Mouse (Mus musculus) lung, adult 2 months (tissue): ENCODE measurements around the gene Flnb. TPM values are rescaled to one million over a fixed set of nuclear protein-coding genes. Genes with fewer than 3 reads are reported as not detected.

Experiments
- DNase-seq: peaks from one replicate; pipeline ENCODE4 v3.0.0; 2022
- H3K4me1 ChIP-seq: fragments of 200-500 bp; 2 replicates; pipeline ENCODE4 v1.6.1; 2011; ENCODE audit warnings: low read length; ENCODE audit not compliant: control insufficient read depth, insufficient read depth
- H3K4me3 ChIP-seq: fragments of 200-500 bp; replicated peaks from 2 replicates; pipeline ENCODE3; 2011; ENCODE audit warnings: low read depth, mild to moderate bottlenecking, control low read depth, low read length; ENCODE audit errors: extremely low read depth
- CTCF ChIP-seq: fragments of 200-500 bp; IDR thresholded peaks from 2 replicates; pipeline ENCODE4 v1.5.1; 2011; ENCODE audit warnings: mild to moderate bottlenecking, low read length, control low read depth; ENCODE audit not compliant: insufficient read depth
- POLR2A ChIP-seq: fragments of 200-500 bp; IDR thresholded peaks from 2 replicates; pipeline ENCODE4 v1.6.1; 2011; ENCODE audit warnings: low read depth, mild to moderate bottlenecking, control low read depth, low read length, borderline replicate concordance; ENCODE audit errors: extremely low read depth
- WGBS: fragments of 180-500 bp; shearing (Covaris S2); methylation state at CpG from one replicate; pipeline ENCODE4 v1.1.7; 2018; 5-methylcytosine and 5-hydroxymethylcytosine counted together
- polyA plus RNA-seq: library from polyadenylated mRNA; depleted of rRNA; stranded (reverse); fragments of >200 nt; gene quantifications from 2 replicates; pipeline ENCODE4 v1.2.3, GENCODE M21; 2012

Gene Flnb
- polyA plus RNA-seq, 1 experiment: 26.4 TPM

- Histone ChIP-seq H3K4me3 (no peak overlapping the region), H3K4me1 (peaks cover 35% of the 10 kb centered on the region)
- no peak for TF ChIP-seq POLR2A
- TF ChIP-seq CTCF: no peak
- WGBS: 26% methylated on average over 10 of the region's 10 CpGs
- peak; percentile 38 for DNase-seq
Observed at GRCm38 (mm10) chr14:7826151-7826937, 8.6 kb downstream of the Flnb start.

- DNase-seq: no peak
- peaks cover 28% of the 10 kb centered on the region for H3K4me1 ChIP-seq
- WGBS: 65% methylated on average over 2 of the region's 2 CpGs
Observed at GRCm38 (mm10) chr14:7829181-7829580, 11.4 kb downstream of the Flnb start.

GRCm38 (mm10) chr14:7831770-7832439, 14.1 kb downstream of the Flnb start:
- Histone ChIP-seq H3K4me1 (peaks cover 8% of the 10 kb centered on the region; the same call in 1 of the 2 replicates), H3K4me3 (no peak overlapping the region)
- TF ChIP-seq CTCF (no peak), POLR2A (no peak)
- WGBS: 57% methylated on average over 1 of the region's 1 CpGs
- no peak for DNase-seq

More at GRCm38 (mm10) chr14:7829181-7829580, 11.4 kb downstream of the Flnb start:
- no peak overlapping the region for H3K4me3 ChIP-seq
- TF ChIP-seq CTCF: no peak

- WGBS: 92% methylated on average over 5 of the region's 5 CpGs
Observed at GRCm38 (mm10) chr14:7832440-7832783, 14.7 kb downstream of the Flnb start.

GRCm38 (mm10) chr14:7833458-7833857, 15.7 kb downstream of the Flnb start:
- DNase-seq: no peak
- 76% methylated on average over 4 of the region's 4 CpGs for WGBS
- TF ChIP-seq CTCF (no peak), POLR2A (no peak)
- H3K4me1 ChIP-seq: peaks cover 8% of the 10 kb centered on the region; the same call in 1 of the 2 replicates
- H3K4me3 ChIP-seq: no peak overlapping the region

More at GRCm38 (mm10) chr14:7832440-7832783, 14.7 kb downstream of the Flnb start:
- DNase-seq: no peak
- H3K4me3 ChIP-seq: no peak overlapping the region
- H3K4me1 ChIP-seq: peaks cover 8% of the 10 kb centered on the region; the same call in 1 of the 2 replicates
- no peak for TF ChIP-seq CTCF
- no peak for TF ChIP-seq POLR2A

GRCm38 (mm10) chr14:7838564-7839089, 20.9 kb downstream of the Flnb start:
- WGBS: 79% methylated on average over 5 of the region's 5 CpGs
- TF ChIP-seq CTCF: no peak
- no peak for TF ChIP-seq POLR2A

GRCm38 (mm10) chr14:7839950-7840514, 22.3 kb downstream of the Flnb start:
- DNase-seq: no peak
- 71% methylated on average over 8 of the region's 8 CpGs for whole genome bisulfite sequencing
- TF ChIP-seq CTCF: no peak
- TF ChIP-seq POLR2A: no peak

More at GRCm38 (mm10) chr14:7838564-7839089, 20.9 kb downstream of the Flnb start:
- peaks cover 2% of the 10 kb centered on the region; the same call in 1 of the 2 replicates for H3K4me1 ChIP-seq
- H3K4me3 ChIP-seq: no peak overlapping the region
- DNase-seq: no peak

GRCm38 (mm10) chr14:7842631-7843332, 25.0 kb downstream of the Flnb start:
- peaks cover 2% of the 10 kb centered on the region; the same call in 1 of the 2 replicates for H3K4me1 ChIP-seq
- 56% methylated on average over 15 of the region's 15 CpGs for WGBS
- DNase-seq: no peak
- no peak for TF ChIP-seq POLR2A
- no peak for TF ChIP-seq CTCF
- no peak overlapping the region for H3K4me3 ChIP-seq

More at GRCm38 (mm10) chr14:7839950-7840514, 22.3 kb downstream of the Flnb start:
- Histone ChIP-seq H3K4me1 (peaks cover 2% of the 10 kb centered on the region; the same call in 1 of the 2 replicates), H3K4me3 (no peak overlapping the region)

- no peak for DNase-seq
- TF ChIP-seq POLR2A (no peak), CTCF (no peak)
- no peak overlapping the region for H3K4me3 ChIP-seq
- WGBS: 81% methylated on average over 4 of the region's 4 CpGs
- H3K4me1 ChIP-seq: peaks cover 8% of the 10 kb centered on the region
Observed at GRCm38 (mm10) chr14:7846696-7847095, 28.9 kb downstream of the Flnb start.
